Mouse (Mus musculus) midbrain, embryonic 12.5 days (tissue): ENCODE measurements around the gene Upp2. TPM values are rescaled to one million over a fixed set of nuclear protein-coding genes. Genes with fewer than 3 reads are reported as not detected.

Source experiments
- ATAC-seq: fragments of 200-750 bp; cut with Nextera tagmentation; 2 replicates; pipeline ENCODE4 v1.8.0; 2017; ENCODE audit warnings: low read depth, moderate TSS enrichment, moderate library complexity; ENCODE audit not compliant: low FRiP score
- H3K27ac ChIP-seq: fragments of 300-500 bp; sonication (generic); replicated peaks from 2 replicates; pipeline ENCODE4 v1.5.1; 2016; ENCODE audit warnings: mild to moderate bottlenecking
- H3K27me3 ChIP-seq: fragments of 300-500 bp; sonication (generic); 2 replicates; pipeline ENCODE4 v1.6.1; 2016; ENCODE audit warnings: mild to moderate bottlenecking
- H3K36me3 ChIP-seq: fragments of 300-500 bp; sonication (generic); 2 replicates; pipeline ENCODE4 v1.6.1; 2016
- H3K4me1 ChIP-seq: fragments of 300-500 bp; sonication (generic); 2 replicates; pipeline ENCODE4 v1.6.1; 2016
- H3K4me2 ChIP-seq: fragments of 300-500 bp; sonication (generic); replicated peaks from 2 replicates; pipeline ENCODE4 v1.6.1; 2016; ENCODE audit warnings: mild to moderate bottlenecking, moderate library complexity
- H3K4me3 ChIP-seq: fragments of 300-500 bp; sonication (generic); 2 replicates; pipeline ENCODE4 v1.5.1; 2016; ENCODE audit warnings: mild to moderate bottlenecking
- H3K9ac ChIP-seq: fragments of 300-500 bp; sonication (generic); replicated peaks from 2 replicates; pipeline ENCODE4 v1.6.1; 2016; ENCODE audit warnings: mild to moderate bottlenecking, moderate library complexity
- H3K9me3 ChIP-seq: fragments of 300-500 bp; sonication (generic); 2 replicates; pipeline ENCODE4 v1.6.1; 2016; ENCODE audit warnings: mild to moderate bottlenecking
- WGBS: fragments of 180-500 bp; shearing (Covaris S2); methylation state at CpG from one replicate; pipeline ENCODE4 v1.1.7; 2016; 5-methylcytosine and 5-hydroxymethylcytosine counted together
- polyA plus RNA-seq: library from polyadenylated mRNA; unstranded; fragments of >200 nt; fragmentation: Nextera tagmentation; extraction: Ambion mirVana; gene quantifications from 2 replicates; pipeline ENCODE4 v1.2.1, GENCODE M21; 2016

The Upp2 gene
- polyA plus RNA-seq, 1 experiment from 2014 or later = 8.1 TPM

DNA sequence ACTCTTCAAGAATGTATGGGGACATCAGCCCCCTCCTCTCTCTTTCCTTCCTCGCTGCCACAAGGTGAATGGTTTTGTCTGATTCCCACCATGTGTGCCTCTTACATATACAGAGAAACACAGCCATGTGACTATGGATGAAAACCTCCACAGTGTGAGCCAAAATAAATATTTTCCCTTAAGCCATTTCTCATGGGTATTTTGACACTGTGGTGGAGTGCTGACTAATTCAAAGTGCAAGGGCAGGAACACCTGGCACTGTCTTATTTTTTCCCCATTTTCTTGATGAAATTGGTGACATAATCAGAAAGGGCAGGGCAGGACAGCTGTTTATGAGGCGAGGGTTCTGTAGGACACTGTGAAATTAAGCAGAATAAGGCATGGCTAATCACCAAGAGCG is 176.3 kb downstream of the Upp2 start:
- Histone ChIP-seq H3K9ac (no peak overlapping the region), H3K4me3 (no peak overlapping the region), H3K27me3 (no peaks in the 10 kb centered on the region), H3K27ac (no peak overlapping the region), H3K9me3 (no peaks in the 10 kb centered on the region), H3K4me1 (no peaks in the 10 kb centered on the region), H3K36me3 (no peaks in the 10 kb centered on the region), H3K4me2 (no peak overlapping the region)
- no peak for ATAC-seq
- WGBS = 87% methylated on average over 3 of the region's 3 CpGs

DNA sequence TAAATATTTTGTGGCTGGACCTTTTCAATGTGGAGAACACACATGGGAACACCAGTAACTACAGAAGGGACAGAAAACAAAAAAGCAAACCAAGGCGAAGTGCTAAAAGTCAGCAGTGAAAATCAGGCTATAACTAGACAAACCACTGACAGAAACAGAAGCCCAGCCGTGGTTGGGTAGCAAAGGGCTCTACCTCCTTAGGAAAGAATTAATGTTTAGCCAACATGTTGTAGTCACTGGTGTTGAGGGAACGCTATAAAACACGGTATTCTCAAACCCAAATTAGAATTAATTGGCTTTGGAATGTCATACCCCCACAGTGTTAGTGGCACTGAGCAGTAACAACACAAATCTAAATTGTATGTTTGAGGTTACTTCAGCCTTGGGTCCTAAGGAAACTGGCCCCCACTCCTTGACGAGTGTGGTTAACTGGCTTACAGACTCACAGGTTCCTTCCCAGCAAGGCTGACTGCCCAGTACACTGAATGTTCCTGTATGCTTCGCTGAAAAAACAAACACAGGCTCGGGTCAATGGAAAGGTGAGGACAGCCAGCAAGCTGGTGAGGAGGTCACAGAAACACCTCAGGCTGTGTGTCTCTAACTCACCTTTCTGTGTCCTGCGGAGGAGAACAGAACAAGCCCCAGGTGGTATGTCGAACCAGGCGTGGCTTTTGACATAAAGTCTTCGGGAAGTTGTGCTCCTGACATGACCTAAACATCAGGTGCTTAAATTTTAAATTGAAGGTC is 180.6 kb downstream of the Upp2 start:
- Histone ChIP-seq H3K4me1 (no peaks in the 10 kb centered on the region), H3K27ac (no peak overlapping the region), H3K9me3 (no peaks in the 10 kb centered on the region), H3K36me3 (no peaks in the 10 kb centered on the region), H3K9ac (no peak overlapping the region), H3K27me3 (no peaks in the 10 kb centered on the region), H3K4me3 (no peak overlapping the region), H3K4me2 (no peak overlapping the region)
- 78% methylated on average over 11 of the region's 11 CpGs for WGBS
- no peak for ATAC-seq

DNA sequence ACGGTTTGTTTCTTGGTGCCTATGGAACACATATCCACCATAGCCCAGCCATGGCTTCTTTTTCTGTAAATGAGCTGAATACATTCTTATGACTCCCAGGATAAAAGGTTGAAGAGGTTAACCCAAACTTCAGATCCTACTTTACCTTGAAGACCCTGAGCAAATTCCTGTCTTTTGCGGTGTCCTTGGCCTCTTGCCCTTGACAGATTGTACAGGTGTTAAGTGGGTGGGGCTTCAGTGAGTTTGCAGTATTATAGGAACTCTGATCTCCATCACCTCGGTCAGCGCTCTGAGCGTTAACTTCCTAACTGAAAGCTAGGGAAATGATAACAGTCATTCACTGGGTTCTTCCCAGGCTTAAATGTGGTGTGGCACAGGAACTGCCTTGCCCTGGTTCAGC is 181.2 kb downstream of the Upp2 start:
- Histone ChIP-seq H3K4me1 (no peaks in the 10 kb centered on the region), H3K9ac (no peak overlapping the region), H3K27ac (no peak overlapping the region), H3K4me3 (no peak overlapping the region), H3K27me3 (no peaks in the 10 kb centered on the region), H3K4me2 (no peak overlapping the region), H3K9me3 (no peaks in the 10 kb centered on the region), H3K36me3 (no peaks in the 10 kb centered on the region)
- ATAC-seq = no peak
- 83% methylated on average over 5 of the region's 5 CpGs for WGBS

DNA sequence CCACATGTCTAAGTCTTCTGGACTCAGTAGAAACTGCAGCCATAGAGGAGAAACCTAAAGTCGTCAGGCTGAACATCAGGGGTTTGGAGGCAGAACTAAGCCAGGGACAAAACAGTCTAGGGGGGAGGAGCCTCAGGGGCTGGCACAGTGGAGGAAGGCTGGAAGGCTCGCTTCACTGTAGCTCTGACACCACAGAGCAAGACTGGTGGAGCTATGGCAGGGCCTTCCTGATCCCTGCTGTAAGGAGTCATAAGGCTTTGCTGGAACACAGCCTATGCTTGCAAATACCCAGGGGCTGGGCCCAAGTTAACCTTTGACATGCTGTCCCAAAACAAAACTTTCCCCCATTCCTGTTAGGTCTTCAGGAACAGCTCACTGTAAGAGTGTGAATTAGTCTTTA is 185.8 kb downstream of the Upp2 start:
- H3K9ac ChIP-seq = no peak overlapping the region
- 22% methylated on average over 2 of the region's 2 CpGs for WGBS
- H3K4me3 ChIP-seq = no peak overlapping the region
- H3K4me2 ChIP-seq = no peak overlapping the region
- H3K27me3 ChIP-seq = no peaks in the 10 kb centered on the region
- H3K36me3 ChIP-seq = no peaks in the 10 kb centered on the region
- no peak overlapping the region for H3K27ac ChIP-seq
- H3K4me1 ChIP-seq = no peaks in the 10 kb centered on the region
- no peaks in the 10 kb centered on the region for H3K9me3 ChIP-seq
- ATAC-seq = no peak

DNA sequence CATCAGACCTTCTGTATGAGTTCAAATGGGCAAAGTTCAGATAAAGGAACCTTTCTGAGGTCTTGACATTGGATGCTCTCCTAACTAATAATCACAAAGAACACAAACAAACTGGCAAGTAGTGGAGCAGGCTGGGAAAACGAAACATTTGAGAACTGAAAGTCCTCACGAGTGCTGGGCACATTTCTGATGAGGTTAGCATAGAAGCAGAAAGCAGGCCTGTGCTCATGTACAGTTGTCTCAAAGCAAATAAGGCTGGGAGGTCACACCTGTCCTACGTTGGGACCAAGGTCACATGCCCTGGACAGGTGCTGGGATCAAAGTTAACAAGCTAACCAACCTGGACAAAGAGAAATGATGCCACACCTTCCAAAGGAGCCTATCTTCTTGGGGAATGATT is 187.6 kb downstream of the Upp2 start:
- no peaks in the 10 kb centered on the region for H3K27me3 ChIP-seq
- WGBS = 77% methylated on average over 3 of the region's 3 CpGs
- no peak overlapping the region for H3K27ac ChIP-seq
- H3K36me3 ChIP-seq = no peaks in the 10 kb centered on the region
- H3K4me3 ChIP-seq = no peak overlapping the region
- H3K4me1 ChIP-seq = no peaks in the 10 kb centered on the region
- H3K4me2 ChIP-seq = no peak overlapping the region
- H3K9me3 ChIP-seq = no peaks in the 10 kb centered on the region
- no peak overlapping the region for H3K9ac ChIP-seq
- no peak for ATAC-seq

- no peak for ATAC-seq
- Histone ChIP-seq H3K4me3 (no peak overlapping the region), H3K36me3 (no peaks in the 10 kb centered on the region), H3K9me3 (no peaks in the 10 kb centered on the region), H3K27ac (no peak overlapping the region), H3K27me3 (no peaks in the 10 kb centered on the region), H3K4me1 (no peaks in the 10 kb centered on the region), H3K9ac (no peak overlapping the region), H3K4me2 (no peak overlapping the region)
- WGBS = 86% methylated on average over 2 of the region's 2 CpGs
These were observed 191.0 kb downstream of the Upp2 start for GRCm38 (mm10) chr2:58758081-58758480.

DNA sequence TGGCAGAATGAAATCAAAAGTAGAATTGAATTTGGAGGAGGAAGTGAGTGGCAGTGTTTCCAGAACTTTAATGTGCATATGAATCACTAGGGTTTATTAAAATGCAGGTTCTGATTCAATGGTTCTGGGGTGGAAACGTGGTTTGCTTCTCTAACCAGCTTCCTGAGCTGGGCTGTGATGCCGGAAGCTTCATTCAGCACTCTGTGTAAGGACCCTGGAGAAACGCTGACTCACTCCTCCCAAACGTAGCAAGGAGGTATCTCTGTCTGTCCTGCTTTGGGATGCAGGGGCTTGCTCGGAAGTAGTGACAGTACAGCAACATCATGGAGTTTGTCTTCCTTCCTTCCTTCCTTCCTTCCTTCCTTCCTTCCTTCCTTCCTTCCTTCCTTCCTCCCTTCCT is 192.6 kb downstream of the Upp2 start:
- Histone ChIP-seq H3K9me3 (no peaks in the 10 kb centered on the region), H3K9ac (no peak overlapping the region), H3K27me3 (no peaks in the 10 kb centered on the region), H3K27ac (no peak overlapping the region), H3K4me3 (no peak overlapping the region), H3K36me3 (no peaks in the 10 kb centered on the region), H3K4me2 (no peak overlapping the region), H3K4me1 (no peaks in the 10 kb centered on the region)
- WGBS = 74% methylated on average over 5 of the region's 5 CpGs
- ATAC-seq = no peak

DNA sequence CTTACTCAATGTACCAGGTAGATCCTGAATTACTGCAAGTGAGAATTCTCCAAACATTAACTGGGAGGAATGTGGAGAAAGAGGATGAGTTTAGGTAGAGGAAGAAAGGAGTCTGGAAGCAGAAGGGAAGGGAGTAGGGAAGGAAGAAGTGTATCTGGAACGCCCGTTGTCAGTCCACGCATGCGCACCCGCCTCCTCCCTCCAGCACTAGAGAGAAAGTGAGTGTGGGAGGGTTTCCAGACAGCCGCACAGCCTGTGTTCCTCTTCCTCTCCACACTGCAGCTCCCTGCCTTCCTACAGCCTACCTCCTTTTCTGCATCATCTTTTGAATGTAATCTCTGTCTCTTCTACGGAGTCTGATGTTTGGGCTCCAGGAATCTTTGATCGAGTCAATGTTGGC is 198.0 kb downstream of the Upp2 start:
- no peak for ATAC-seq

GRCm38 (mm10) chr2:58773833-58774232 is 206.7 kb downstream of the Upp2 start:
- Histone ChIP-seq H3K9ac (no peak overlapping the region), H3K4me2 (no peak overlapping the region), H3K4me3 (no peak overlapping the region), H3K36me3 (no peaks in the 10 kb centered on the region), H3K27ac (no peak overlapping the region), H3K27me3 (no peaks in the 10 kb centered on the region), H3K4me1 (no peaks in the 10 kb centered on the region; the same call in 1 of the 2 replicates), H3K9me3 (no peaks in the 10 kb centered on the region)
- 88% methylated on average over 9 of the region's 9 CpGs for WGBS
- ATAC-seq = no peak

More for the DNA sequence above, 198.0 kb downstream of the Upp2 start:
- H3K36me3 ChIP-seq = no peaks in the 10 kb centered on the region
- no peak overlapping the region for H3K27ac ChIP-seq
- H3K4me3 ChIP-seq = no peak overlapping the region
- no peak overlapping the region for H3K9ac ChIP-seq
- H3K27me3 ChIP-seq = no peaks in the 10 kb centered on the region
- H3K9me3 ChIP-seq = no peaks in the 10 kb centered on the region
- no peak overlapping the region for H3K4me2 ChIP-seq
- 93% methylated on average over 8 of the region's 8 CpGs for WGBS
- H3K4me1 ChIP-seq = no peaks in the 10 kb centered on the region

DNA sequence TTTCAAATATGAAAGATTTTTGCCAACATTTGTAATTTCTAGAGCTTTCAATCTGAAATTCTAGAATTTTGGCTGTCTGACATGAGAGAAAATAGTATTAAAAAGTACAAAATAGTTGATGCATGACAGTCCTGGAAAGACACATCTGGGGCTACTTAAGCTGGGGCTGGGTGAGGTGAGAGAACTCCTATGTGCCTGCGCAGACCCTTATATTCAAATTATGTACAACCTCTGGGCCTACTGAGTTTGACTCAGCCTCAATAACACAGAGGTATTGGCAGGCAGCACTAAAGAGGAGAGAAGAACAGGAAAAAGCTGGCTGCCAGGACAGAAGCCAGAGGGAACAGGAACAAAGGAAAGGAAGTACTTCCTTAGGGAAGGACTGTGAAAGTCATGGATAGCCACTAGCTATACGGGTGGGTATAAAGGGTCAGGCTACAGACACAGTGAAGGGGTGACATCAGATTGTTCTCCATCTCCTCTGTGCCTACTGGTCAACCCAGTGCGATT is 211.9 kb downstream of the Upp2 start:
- 84% methylated on average over 3 of the region's 3 CpGs for WGBS
- Histone ChIP-seq H3K4me1 (no peaks in the 10 kb centered on the region; the same call in 1 of the 2 replicates), H3K4me3 (no peak overlapping the region), H3K4me2 (no peak overlapping the region), H3K9me3 (no peaks in the 10 kb centered on the region), H3K27ac (no peak overlapping the region), H3K9ac (no peak overlapping the region), H3K27me3 (no peaks in the 10 kb centered on the region), H3K36me3 (no peaks in the 10 kb centered on the region)
- ATAC-seq = no peak

DNA sequence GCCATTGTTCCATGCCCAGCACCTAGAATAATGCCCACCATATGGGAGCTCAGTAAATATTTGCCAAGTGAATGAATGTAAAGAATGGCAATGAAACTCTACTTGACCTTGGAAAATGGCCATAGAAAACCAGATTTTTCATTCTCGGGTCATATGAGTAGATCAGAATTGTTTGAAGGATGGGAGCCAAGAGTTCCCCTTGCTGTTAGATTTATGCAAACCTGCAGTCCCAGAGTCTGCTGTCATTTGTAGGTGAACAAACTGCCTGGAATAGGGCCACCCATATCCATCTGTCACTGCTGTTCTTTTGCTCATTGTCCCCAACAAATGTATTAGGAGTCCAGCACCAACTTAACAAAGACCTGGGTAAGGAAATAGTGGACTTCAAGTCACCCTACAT is 216.4 kb downstream of the Upp2 start:
- no peaks in the 10 kb centered on the region for H3K27me3 ChIP-seq
- no peak overlapping the region for H3K27ac ChIP-seq
- WGBS = 72% methylated on average over 1 of the region's 1 CpGs
- H3K4me3 ChIP-seq = no peak overlapping the region
- no peaks in the 10 kb centered on the region for H3K36me3 ChIP-seq
- no peaks in the 10 kb centered on the region for H3K9me3 ChIP-seq
- no peak for ATAC-seq
- H3K9ac ChIP-seq = no peak overlapping the region
- no peak overlapping the region for H3K4me2 ChIP-seq
- H3K4me1 ChIP-seq = 0 out of 2 replicates have a peak, but pooled peaks cover 8% of the 10 kb centered on the region

GRCm38 (mm10) chr2:58786177-58786576 is 219.1 kb downstream of the Upp2 start:
- H3K27me3 ChIP-seq = no peaks in the 10 kb centered on the region
- no peaks in the 10 kb centered on the region for H3K36me3 ChIP-seq
- H3K4me2 ChIP-seq = no peak overlapping the region
- H3K4me3 ChIP-seq = no peak overlapping the region
- no peaks in the 10 kb centered on the region for H3K9me3 ChIP-seq
- H3K9ac ChIP-seq = no peak overlapping the region
- no peak for ATAC-seq
- 0 out of 2 replicates have a peak, but pooled peaks cover 8% of the 10 kb centered on the region for H3K4me1 ChIP-seq
- H3K27ac ChIP-seq = no peak overlapping the region
- WGBS = 88% methylated on average over 3 of the region's 3 CpGs

- Histone ChIP-seq H3K4me3 (no peak overlapping the region), H3K36me3 (no peaks in the 10 kb centered on the region), H3K4me2 (no peak overlapping the region), H3K27ac (no peak overlapping the region), H3K4me1 (0 out of 2 replicates have a peak, but pooled peaks cover 8% of the 10 kb centered on the region), H3K9ac (no peak overlapping the region), H3K27me3 (no peaks in the 10 kb centered on the region), H3K9me3 (no peaks in the 10 kb centered on the region)
- no peak for ATAC-seq
- 69% methylated on average over 8 of the region's 8 CpGs for WGBS
These were observed 219.6 kb downstream of the Upp2 start for GRCm38 (mm10) chr2:58786681-58787080.
